Mouse (Mus musculus) embryo, embryonic 10.5 days (tissue): Measurements from ENCODE around the gene Cdc37.

Source experiments
- DNase-seq: peaks from one replicate; pipeline ENCODE4 v3.0.0-alpha.2; 2015; ENCODE audit warnings: low spot score

Cdc37 gene

DNA sequence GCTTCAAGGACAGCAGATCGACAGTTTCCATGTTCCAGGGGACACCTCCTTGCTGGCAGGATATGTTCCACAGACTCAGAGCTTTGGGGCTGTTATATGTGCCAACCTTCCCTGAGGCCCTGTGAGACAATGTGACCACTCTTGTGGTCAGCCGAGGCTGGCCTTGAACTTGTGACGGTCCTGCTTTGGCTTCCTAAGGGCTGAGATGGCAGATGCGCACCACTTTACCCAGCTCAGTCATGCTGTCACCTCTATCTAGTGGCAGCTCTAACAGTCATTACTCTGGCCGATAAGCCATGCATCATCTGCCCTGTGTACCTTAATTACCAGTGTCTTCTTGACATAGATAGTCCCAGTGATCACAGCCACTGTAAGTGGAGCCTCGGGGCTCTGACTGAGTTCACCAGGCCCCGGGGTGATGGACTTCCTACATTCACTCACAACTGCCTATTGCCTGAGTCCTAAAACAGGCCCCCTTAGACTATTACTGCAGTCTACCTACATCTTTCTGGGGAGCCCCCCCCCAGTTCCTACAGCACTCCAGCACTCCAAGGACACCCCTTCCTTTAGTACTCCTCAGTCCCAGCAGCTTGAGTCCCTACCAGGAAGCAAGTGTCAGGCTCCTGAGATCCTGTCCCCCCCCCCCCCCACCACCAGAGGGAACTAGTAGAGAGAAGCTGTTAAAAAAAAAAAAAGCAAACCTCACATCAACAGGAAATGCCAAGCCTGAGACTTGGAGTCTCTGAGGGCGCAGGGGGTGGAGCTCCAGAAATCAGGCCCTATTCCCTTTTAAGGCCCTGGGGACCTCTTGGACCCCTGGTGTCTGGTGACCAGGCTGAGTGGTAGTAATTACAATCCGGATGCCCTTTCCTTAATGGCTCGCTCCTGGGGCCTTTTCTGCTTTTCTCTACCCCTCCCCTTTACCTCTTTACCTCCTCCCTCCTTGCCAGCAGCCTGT lies 17.6 kb upstream of the Cdc37 start:
- DNase-seq, result peak; percentile 70

DNA sequence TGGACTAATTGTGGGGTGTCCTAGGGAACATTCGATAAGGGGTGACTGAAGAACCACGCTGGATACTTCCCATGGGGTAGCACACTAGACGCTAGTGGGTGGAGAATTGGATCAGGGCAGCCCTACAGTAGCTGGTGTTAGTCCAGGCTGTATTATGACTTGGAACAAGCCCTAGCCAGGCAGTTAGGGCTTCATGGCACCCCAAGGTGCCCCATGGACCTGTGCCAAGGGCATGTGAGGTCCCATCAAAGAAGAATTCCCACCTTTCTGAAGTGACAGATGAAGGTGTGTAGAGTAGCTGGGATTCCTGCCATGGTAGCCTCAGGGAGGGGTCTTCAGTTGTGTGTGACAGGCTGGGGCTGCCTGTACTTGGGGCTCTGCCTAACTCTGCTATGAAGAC lies 16.7 kb upstream of the Cdc37 start:
- DNase-seq, result no peak

DNA sequence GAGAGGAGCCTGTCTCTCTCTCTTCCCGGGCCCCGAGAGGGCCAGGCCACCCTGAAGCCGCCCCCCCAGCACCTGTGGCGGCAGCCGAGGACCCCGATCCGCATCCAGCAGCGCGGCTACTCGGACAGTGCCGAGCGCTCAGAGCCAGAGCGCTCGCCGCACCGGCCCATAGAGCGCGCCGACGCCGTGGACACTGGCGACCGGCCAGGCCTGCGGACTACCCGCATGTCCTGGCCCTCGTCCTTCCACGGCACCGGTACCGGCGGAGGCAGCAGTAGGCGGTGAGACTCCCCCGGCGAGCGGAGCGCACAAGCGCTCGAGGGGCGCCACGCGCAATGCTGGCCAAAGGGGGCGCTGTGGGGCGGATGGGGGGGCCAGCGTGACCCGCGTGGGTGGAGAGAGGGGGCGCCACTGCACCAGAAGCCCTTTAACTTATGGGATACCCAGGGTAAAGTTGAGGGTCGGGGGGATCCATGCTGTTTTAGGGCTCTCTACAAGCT lies 16.2 kb upstream of the Cdc37 start:
- no peak for DNase-seq

DNA sequence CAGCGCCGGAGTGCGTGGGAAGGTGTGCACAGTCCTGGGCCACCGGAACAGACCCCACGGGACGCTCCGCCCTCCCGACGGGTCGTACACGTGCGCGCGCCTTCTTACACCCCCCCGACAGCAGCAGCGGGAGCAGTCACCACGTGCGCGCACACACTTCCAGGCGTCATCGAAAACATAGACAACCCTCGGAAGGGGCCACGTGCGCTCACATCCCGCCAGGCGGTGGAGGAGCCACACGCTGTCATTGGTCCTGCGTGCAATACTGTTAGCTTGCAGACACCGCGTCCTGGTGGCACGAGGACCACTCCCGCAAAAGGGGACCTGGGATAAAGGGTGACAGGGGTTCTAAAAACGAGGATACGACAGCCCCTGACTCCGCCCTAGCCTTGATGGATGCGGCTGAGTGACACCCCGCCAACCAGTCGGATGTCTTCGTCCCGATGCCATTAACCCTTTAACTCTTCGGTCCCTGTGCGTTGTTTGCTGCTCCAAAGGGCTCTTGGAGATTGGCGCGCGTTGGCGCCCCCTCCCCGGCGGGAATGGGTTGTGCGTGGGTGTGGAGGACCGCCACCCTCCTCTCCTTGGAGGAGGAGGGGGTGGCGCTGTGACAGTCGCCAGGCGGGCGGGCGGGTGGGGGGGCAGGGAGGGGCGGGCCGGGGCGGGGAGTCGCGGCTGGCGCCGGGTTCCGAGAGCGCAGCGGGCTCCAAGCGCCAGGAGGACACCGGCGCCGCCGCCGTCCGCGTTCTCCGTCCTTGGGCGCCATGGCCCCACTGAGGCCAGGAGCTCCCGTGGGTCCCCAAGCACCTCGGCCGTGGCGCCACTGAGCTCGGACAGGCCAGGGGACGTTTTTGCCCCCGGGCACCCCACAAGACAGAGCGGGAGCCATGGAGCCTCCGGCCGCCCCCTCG lies 15.5 kb upstream of the Cdc37 start, which contains the start of gene Pde4a:
Pde4a (plus strand) TSS at position 674 of the 911 bp plus-strand sequence.
- peak; percentile 64 for DNase-seq

DNA sequence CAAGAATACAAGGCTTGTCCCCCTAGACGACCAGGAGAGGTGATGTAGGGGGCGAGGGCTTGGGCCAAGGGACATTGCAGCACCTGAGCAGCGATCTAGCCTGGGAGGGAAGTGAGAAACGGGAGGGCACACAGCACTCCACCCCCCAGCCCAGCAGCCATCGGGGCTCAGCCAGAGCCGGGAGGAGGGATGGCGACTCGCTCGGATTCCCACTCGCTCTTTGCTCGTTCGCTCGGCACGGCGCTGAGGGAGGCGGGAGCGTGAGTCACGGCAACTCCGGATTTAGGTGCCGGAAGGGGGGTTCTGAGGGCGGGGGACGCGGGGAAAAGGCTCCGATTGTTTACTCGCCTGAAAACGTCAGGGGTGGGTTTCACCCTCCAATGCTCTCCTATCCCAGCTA lies 14.3 kb upstream of the Cdc37 start:
- no peak for DNase-seq

DNA sequence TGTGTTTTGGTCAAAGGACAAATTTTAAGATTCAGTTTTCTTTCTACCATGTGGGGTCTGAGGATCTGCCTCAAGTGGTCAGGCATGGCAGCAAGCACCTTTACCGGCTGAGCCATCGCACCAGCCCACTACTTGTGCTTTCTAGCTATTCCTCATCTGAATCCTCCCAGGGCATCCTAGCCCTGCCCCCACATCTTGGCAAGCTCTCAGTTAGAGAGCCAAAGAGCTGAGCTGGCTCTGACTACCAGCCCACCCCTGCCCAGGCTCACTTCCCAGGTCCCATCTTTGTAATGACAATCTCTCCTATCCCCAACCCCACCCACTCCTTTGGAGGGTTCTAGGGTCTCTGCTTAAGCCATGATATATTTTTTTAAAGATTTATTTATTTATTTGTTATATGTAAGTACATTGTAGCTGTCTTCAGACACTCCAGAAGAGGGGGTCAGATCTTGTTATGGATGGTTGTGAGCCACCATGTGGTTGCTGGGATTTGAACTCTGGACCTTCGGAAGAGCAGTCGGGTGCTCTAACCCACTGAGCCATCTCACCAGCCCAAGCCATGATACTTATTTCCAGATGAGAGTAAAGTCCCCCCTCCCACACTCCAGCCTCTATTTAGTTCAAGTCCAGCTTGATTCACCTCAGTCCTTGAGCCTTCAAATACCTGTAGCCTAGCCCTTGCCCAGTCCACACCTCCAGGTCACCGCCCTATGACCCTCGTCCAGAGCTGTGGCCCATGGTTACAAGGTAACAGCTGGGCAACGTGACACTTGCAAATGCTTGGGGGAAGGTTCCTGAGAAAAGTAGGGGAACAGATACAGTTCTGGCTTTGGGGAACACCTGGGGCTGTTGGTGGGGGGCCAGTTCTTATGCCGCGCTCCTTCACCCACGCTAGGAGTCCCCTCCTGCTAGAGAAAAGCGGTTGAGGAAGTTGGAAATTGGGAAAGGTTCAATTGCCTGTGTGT lies 13.6 kb upstream of the Cdc37 start:
- DNase-seq, result no peak

DNA sequence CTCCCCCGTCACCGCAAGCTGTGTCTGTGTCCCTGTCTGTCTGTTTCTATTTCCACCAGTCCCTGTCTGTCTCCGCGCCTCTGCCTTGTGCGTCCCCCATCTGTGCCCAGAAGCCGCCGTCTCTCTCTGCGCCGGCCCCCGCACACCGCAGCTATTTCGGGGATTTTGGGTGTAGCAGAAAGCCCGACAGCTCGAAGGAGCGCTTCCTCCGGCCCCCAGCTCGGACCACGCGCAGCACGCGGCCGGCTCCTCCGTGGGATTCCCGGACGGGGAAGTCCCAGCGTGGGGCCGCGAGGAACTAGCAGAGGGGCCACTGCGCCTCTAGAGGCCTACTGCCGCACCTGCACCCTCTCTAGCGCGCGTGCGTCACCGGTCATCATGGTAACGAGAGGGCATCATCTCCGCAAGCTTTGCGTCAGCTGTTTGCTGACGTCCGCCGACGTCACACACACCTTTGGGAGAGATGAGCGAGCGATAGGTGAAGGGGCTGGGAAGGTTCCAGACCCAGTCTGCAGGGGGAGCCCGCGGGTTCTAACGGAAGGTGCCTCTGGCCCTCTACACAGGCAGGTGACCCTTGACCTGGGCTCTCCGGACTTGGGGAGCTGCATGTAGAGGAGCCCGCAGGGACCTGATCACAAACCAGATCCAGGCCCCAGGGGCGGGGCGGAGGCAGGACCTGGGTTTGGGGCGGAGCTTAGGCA lies 11.6 kb upstream of the Cdc37 start:
- peak; percentile 93 for DNase-seq

DNA sequence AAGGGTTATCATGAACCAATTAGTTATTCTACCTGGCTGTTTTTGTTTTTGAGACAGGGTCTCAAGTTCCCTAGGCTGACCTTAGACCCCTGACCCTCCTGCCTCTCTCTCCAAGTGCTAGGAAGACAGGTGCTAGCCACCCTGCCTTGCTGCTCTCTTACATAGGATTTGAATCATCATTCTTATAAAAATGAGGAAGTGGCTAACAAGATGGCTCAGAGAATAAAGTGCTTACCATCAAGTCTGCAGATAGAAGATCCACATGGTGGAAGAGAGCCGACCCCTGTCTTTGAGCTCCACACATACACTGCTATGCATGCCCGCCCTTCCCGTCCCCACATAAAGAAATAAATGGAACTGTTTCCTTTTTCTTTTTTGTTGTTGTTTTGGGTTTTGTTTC lies 5.0 kb upstream of the Cdc37 start:
- no peak for DNase-seq

DNA sequence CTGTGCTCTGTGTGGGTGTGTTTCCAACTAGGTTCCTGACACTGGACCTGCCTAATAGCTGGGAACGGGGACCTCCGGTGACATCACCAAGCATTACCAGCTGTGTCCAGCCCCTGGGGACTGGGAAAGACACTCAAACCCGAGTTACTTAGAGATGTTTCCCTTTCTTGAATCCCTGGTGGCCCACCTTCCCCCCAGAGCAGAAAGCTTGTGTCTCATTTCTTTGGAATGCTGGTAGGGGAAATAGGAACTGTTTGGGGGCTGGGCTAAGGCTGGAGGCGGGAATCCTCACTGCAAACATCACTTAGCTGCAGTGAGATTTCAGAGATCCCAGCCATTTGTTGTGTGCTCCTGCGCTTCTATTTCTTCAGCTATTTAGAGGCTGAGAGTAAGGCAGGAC lies 4.1 kb upstream of the Cdc37 start:
- DNase-seq, result peak; percentile 66

DNA sequence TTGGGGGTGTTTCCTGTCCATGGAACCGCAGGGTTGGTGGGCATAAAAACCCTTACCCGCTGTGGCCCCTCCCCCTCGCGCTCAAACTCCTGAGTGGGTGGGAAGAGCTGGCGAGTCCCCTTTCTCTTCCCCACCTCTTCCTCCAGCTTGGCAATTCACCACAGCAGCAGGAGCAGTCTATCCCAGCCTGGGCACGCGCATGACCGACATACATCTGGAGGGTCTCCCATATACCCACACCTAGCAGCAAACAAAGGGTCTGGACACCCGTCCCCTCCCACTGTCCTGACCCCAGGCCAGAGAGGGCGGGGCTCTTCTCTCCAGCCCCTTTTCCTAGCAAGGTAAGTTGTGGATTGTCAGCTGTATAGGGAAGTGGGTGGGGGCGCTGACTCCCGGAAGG lies 3.5 kb upstream of the Cdc37 start:
- DNase-seq, result no peak

DNA sequence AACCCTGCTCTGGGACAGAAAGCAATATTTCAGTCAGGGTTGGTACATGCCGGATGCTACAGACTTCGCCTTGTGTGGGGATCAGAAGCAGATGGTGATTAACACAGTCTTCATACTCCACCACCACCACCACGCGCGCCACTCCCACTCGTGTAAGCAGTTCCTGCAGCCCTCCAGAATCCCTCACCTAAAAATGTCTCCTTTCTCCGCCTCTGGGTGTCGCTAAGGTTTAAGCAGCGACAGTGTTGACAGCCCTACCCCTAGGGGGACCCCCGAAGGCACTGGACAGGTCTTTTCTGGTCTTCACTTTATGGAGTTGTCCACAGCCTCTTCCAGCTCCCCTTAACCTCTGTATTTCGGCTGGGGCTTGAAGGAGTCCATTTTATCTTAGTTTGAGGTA lies 2.9 kb upstream of the Cdc37 start:
- DNase-seq, result peak; percentile 84

DNA sequence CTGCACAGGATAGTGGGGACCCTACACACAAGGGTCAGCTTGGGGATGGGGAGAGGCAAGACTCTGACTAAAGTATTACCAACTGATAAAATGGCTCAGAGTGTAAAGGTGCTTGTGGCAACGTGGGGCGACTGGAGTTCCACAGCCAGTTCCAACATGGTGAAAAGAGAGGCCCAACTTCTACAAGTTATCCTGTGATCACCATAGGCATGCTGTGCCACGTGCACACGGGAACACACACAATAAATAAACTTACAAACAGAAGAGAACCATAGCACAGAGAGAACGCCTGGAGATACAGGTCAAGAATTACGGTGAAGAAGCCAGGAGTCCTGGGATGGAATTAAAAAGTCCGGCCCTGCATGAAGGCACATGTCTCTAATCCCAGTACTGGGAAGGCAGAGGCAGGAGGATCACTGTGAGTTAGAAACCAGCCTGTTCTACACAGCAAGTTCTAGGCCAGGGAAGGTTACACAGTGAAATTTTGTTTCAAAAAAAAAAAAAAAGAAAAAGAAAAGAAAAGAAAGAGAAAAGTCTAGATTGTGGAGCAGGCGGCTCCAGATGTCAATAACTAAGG lies 617 bp downstream of the Cdc37 start:
- DNase-seq, result no peak

DNA sequence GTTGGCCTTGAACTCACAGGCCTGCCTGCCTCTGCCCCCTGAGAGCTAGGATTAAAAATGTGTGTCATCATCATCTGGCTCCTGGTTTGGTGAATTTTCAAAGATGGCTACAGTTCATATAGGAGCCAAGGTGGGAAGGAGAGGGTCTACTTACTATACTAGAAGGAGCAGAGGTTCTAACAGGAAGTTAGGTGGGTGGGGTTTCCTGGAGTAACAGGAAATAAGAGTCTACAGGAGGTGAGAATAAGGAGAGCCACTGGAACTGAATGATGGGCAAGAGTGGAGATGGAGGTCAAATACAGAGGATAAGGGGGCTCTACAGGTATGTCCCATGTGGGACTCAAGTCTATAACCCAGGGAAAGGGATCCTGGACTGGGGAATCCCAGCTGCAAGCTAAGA lies 1.4 kb downstream of the Cdc37 start:
- DNase-seq, result no peak

DNA sequence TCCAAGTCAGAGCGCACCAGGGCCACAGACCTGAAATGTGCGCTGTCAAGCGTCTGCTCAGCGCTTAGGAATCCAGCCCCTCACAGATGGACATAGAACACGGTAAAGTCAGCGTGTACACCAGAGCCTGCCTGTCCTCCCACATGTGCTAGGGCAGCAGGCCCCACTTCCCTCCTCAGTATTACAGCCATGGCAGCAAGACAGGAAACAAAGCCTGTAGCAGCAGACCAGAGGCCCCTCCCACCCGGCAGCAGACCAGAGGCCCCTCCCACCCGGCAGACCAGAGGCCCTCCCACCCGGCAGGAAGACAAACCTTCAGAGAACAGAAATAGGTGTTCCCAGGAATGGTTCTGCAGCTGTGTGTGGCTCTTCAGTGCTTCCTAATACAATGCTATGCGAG lies 3.1 kb downstream of the Cdc37 start:
- peak; percentile 54 for DNase-seq

DNA sequence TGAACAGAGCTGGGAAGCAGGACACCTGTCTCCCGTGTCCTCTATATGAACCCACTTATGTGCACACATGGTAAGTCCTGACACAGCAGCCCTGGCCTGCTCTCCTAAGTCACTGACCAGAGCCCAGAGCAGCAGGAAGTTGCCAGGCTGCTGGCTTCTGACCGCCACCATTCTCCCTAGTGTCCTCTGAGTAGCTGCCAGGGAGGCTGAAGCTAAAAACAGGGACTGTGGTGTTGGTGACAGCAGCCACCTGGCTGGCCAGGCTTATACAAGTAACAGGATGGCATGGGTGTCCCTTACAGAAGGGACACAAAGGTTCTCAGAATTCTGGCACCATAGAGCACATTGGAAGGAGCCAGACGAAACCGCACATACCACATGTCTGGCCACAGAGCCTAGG lies 4.4 kb downstream of the Cdc37 start:
- no peak for DNase-seq

DNA sequence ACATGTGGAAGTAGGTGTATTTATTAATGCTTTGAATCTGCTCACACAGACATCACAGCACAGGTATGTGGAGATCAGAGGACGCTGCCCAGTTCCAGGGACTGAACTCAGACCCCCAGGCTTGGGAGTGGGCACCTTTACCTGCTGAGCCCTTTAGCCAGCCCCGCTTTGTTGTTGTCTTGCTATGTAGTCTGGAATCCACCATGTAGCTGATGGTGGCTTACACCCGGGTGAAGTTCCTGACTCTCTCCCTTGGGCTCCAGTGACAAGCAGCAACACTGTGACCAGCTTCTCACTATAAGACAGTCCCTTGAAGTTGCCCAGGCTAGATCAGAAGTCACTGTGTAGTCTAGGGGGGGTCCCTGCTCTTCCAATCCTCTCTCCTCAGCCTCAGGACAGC lies 5.4 kb downstream of the Cdc37 start:
- no peak for DNase-seq

DNA sequence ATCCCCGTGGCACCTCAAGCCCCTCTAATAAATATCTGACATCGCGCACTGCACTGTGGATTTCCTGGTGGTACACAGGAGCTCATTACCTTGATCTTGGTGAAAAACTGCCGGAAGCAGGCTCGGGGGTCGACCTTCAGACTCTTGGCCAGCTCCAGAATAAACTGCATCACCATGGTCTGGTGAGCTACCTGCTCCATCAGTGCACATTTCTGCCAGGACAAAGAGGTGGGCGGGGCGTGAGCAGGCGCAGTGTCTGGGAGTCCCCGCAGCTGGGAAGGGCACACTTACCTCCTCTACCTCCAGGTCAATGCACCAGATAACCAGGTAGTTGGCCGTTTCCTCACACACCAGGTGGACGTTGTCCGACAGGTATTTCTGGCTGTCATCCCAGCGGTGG lies 7.9 kb downstream of the Cdc37 start:
- no peak for DNase-seq

DNA sequence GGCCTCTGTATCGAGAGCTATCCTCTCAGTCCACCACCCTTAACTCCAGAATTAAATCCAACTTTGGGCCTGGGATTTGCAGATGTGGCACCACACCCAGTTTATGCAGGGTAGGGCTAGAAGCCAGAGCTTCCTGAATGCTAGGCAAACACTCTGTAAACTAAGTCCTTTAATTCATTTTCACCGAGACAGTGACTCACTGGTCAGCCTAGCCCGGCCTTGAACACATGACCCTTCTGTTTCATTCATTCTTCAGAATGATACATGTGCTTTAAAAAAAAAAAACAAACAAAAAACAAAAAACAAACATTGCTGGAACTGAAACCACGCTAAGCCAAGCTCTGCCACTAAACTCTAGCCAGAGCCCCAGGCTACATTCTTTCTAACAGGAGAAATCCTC lies 11.4 kb downstream of the Cdc37 start:
- DNase-seq, result no peak

DNA sequence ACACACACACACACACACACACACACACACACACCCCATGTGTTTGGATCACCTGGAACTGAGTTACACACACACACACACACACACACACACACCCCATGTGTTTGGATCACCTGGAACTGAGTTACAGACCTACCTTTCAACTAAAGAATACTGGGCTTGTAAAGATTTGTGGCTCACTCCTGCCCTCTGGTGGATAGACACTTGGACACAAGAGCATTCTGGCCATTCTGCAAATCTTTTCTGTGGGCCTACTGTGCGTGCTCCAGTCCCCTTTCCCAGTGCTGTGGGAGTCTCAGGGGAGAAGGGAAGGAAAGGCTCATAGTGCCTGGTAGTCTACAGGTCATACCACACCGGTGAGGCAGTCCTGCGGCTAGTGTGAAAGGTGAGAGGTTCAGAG lies 12.6 kb downstream of the Cdc37 start:
- DNase-seq, result peak; percentile 79

DNA sequence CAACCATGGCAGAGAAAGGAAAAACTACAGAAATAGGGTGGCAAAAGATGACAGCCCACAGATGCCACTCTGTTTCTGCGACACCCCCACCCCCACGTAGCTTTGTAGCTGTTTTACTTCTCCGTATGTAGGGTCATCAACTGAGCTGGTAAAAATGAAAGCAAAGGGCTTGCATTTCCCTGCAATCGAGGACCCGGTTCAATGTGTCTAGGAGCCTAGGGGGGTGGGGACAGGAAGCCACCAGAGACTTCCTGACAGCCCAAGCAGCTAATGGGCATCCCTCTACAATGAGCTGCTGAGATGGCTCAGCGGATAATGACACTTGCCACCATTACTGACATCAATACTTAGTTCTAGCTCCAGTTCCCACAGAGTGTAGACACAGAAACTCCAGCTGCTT lies 13.4 kb downstream of the Cdc37 start:
- no peak for DNase-seq
